In genomic region chr10:13553498-13553985, GRCm38 (mm10) we compare ENCODE assay signal across 8 mouse cellular contexts. TPM values are rescaled to one million over a fixed set of nuclear protein-coding genes. Genes with fewer than 3 reads are reported as not detected.
DNase-seq lines count a peak whose midpoint lies in the region; ATAC-seq and TF ChIP-seq lines count a peak whose summit lies in the region.

No protein-coding gene starts in this region.

- intact Hi-C loops in gastrocnemius, postnatal 14 days (cut with DNase I; ENCODE audit: low total_unique reads): no loop called here

- no peak for DNase-seq in kidney, postnatal 14 days
- DNase-seq in hindbrain, postnatal 0 days (ENCODE audit: low spot score): no peak
- no peak for DNase-seq in layer of hippocampus, postnatal 25 days (ENCODE audit: extremely low spot score in 1 of 2, low spot score in 1 of 2)
- DNase-seq in gastrocnemius, postnatal 14 days: no peak

- H3K4me2 ChIP-seq in kidney, embryonic 15.5 days: peak overlapping the region; percentile 74
- H3K4me2 ChIP-seq in hindbrain, postnatal 0 days (ENCODE audit: low read depth, low read length): peak overlapping the region; percentile 94
- H3K4me2 ChIP-seq in midbrain, embryonic 15.5 days: peak overlapping the region; percentile 68

- H3K4me3 ChIP-seq in kidney, embryonic 15.5 days (replicated peaks): peak overlapping the region; percentile 86
- H3K4me3 ChIP-seq in brown adipose tissue, adult 24 weeks (ENCODE audit: insufficient read depth, low read depth, low read length): peak overlapping the region; percentile 86
- H3K4me3 ChIP-seq in hindbrain, postnatal 0 days (ENCODE audit: low read length): peak overlapping the region; percentile 82
- peak overlapping the region; percentile 71 for H3K4me3 ChIP-seq in midbrain, embryonic 15.5 days

- H3K9ac ChIP-seq in kidney, embryonic 15.5 days: peak overlapping the region; percentile 82
- peak overlapping the region; percentile 76 for H3K9ac ChIP-seq in hindbrain, postnatal 0 days (replicated peaks; ENCODE audit: low read length)
- peak overlapping the region; percentile 77 for H3K9ac ChIP-seq in midbrain, embryonic 15.5 days

- H3K4me1 ChIP-seq in kidney, embryonic 15.5 days: peaks cover 11% of the 10 kb centered on the region; the same call in 1 of the 2 replicates
- no peaks in the 10 kb centered on the region; the same call in 1 of the 2 replicates for H3K4me1 ChIP-seq in brown adipose tissue, adult 24 weeks (ENCODE audit: control insufficient read depth, insufficient read depth, insufficient read length, low read length)
- H3K4me1 ChIP-seq in hindbrain, postnatal 0 days (ENCODE audit: insufficient read depth, low read length): peaks cover 3% of the 10 kb centered on the region; the same call in 1 of the 2 replicates
- peaks cover 15% of the 10 kb centered on the region for H3K4me1 ChIP-seq in midbrain, embryonic 15.5 days

- 0 out of 2 replicates have a peak, but pooled peaks cover 3% of the 10 kb centered on the region for H3K36me3 ChIP-seq in kidney, embryonic 15.5 days
- H3K36me3 ChIP-seq in hindbrain, postnatal 0 days (ENCODE audit: insufficient read depth, low read length): no peaks in the 10 kb centered on the region
- no peaks in the 10 kb centered on the region for H3K36me3 ChIP-seq in midbrain, embryonic 15.5 days (replicated peaks)

- peak; percentile 26 for ATAC-seq in kidney, embryonic 15.5 days (replicated peaks; ENCODE audit: low FRiP score)
- ATAC-seq in hindbrain, postnatal 0 days: peak; percentile 25
- peak; percentile 46 for ATAC-seq in midbrain, embryonic 15.5 days (replicated peaks)
- no peak for ATAC-seq in CD4-positive, CD25-positive, alpha-beta regulatory T cell, adult 4 months

- WGBS in kidney, embryonic 15.5 days: 23% methylated on average over 10 of the region's 10 CpGs
- 26% methylated on average over 10 of the region's 10 CpGs for WGBS in hindbrain, postnatal 0 days
- 30% methylated on average over 10 of the region's 10 CpGs for WGBS in midbrain, embryonic 15.5 days

- H3K27me3 ChIP-seq in kidney, embryonic 15.5 days: no peaks in the 10 kb centered on the region
- no peaks in the 10 kb centered on the region for H3K27me3 ChIP-seq in hindbrain, postnatal 0 days (ENCODE audit: insufficient read depth, low read length)
- H3K27me3 ChIP-seq in midbrain, embryonic 15.5 days (replicated peaks): no peaks in the 10 kb centered on the region

- no peaks in the 10 kb centered on the region for H3K9me3 ChIP-seq in kidney, embryonic 15.5 days (replicated peaks)
- no peaks in the 10 kb centered on the region for H3K9me3 ChIP-seq in hindbrain, postnatal 0 days (ENCODE audit: low read length)
- H3K9me3 ChIP-seq in midbrain, embryonic 15.5 days: no peaks in the 10 kb centered on the region

- TF ChIP-seq CTCF in hindbrain, postnatal 0 days (IDR thresholded peaks at IDR 0.05; ENCODE audit: low read depth): no peak

- H3K27ac ChIP-seq in kidney, embryonic 15.5 days: peak overlapping the region; percentile 85
- no peak overlapping the region for H3K27ac ChIP-seq in brown adipose tissue, adult 24 weeks (replicated peaks; ENCODE audit: low read depth, low read length)
- H3K27ac ChIP-seq in hindbrain, postnatal 0 days: peak overlapping the region; percentile 81; the same call in 1 of the 2 replicates
- H3K27ac ChIP-seq in midbrain, embryonic 15.5 days: no peak overlapping the region

RNA-seq across cellular contexts. Expression of gene Pex3, which starts 0.6 kb away (rescaled TPM):
- 24.8 and 25.5 TPM in 2 replicates for polyA plus RNA-seq in kidney, embryonic 15.5 days (2015; fragmentation: Nextera tagmentation; extraction: Ambion mirVana)
- polyA plus RNA-seq in brown adipose tissue, adult 24 weeks (2012; ENCODE audit: insufficient read depth, insufficient read length, missing spikeins): 51.4 and 80.3 TPM in 2 replicates
- 23.7 and 30.5 TPM in 2 replicates for total RNA-seq in hindbrain, postnatal 0 days (2014; rRNA removed)
- 31.5 and 35.7 TPM in 2 replicates for polyA plus RNA-seq in hindbrain, postnatal 0 days (2015; fragmentation: Nextera tagmentation; extraction: Ambion mirVana)
- 27.8 TPM in 2 replicates for polyA plus RNA-seq in midbrain, embryonic 15.5 days (2015; fragmentation: Nextera tagmentation; extraction: Ambion mirVana)
- 10 to 100 TPM; 26.0 to 30.3 TPM for total RNA-seq in layer of hippocampus, postnatal 25 days (2021)
- total RNA-seq in gastrocnemius, postnatal 14 days (2021): 10 to 100 TPM; 12.3 to 12.8 TPM
- 10 to 100 TPM; 28.5 to 29.6 TPM for polyA plus RNA-seq in CD4-positive, CD25-positive, alpha-beta regulatory T cell, adult 4 months (2017; shearing (Covaris generic))

RNA-seq across cellular contexts. Expression of gene Adat2, which starts 0.8 kb away (rescaled TPM):
- polyA plus RNA-seq in kidney, embryonic 15.5 days (2015; fragmentation: Nextera tagmentation; extraction: Ambion mirVana): 4.7 and 5.4 TPM in 2 replicates
- polyA plus RNA-seq in brown adipose tissue, adult 24 weeks (2012; ENCODE audit: insufficient read depth, insufficient read length, missing spikeins): 2.8 and 3.3 TPM in 2 replicates
- total RNA-seq in hindbrain, postnatal 0 days (2014; rRNA removed): 2.6 and 2.8 TPM in 2 replicates
- polyA plus RNA-seq in hindbrain, postnatal 0 days (2015; fragmentation: Nextera tagmentation; extraction: Ambion mirVana): 2.4 and 2.9 TPM in 2 replicates
- polyA plus RNA-seq in midbrain, embryonic 15.5 days (2015; fragmentation: Nextera tagmentation; extraction: Ambion mirVana): 1.5 and 2.0 TPM in 2 replicates
- total RNA-seq in layer of hippocampus, postnatal 25 days (2021): 1 to 10 TPM; 8.1 to 8.9 TPM
- 1 to 10 TPM; 3.0 to 3.5 TPM for total RNA-seq in gastrocnemius, postnatal 14 days (2021)
- 1 to 10 TPM; 2.4 to 2.8 TPM for polyA plus RNA-seq in CD4-positive, CD25-positive, alpha-beta regulatory T cell, adult 4 months (2017; shearing (Covaris generic))

RNA-seq across cellular contexts. Expression of gene Fuca2, which starts 54.2 kb away (rescaled TPM):
- 81.9 and 89.7 TPM in 2 replicates for polyA plus RNA-seq in kidney, embryonic 15.5 days (2015; fragmentation: Nextera tagmentation; extraction: Ambion mirVana)
- 20.1 and 25.8 TPM in 2 replicates for polyA plus RNA-seq in brown adipose tissue, adult 24 weeks (2012; ENCODE audit: insufficient read depth, insufficient read length, missing spikeins)
- 11.6 and 15.0 TPM in 2 replicates for total RNA-seq in hindbrain, postnatal 0 days (2014; rRNA removed)
- polyA plus RNA-seq in hindbrain, postnatal 0 days (2015; fragmentation: Nextera tagmentation; extraction: Ambion mirVana): 59.8 and 62.3 TPM in 2 replicates
- 39.7 and 39.9 TPM in 2 replicates for polyA plus RNA-seq in midbrain, embryonic 15.5 days (2015; fragmentation: Nextera tagmentation; extraction: Ambion mirVana)
- 10 to 100 TPM; 38.5 to 46.5 TPM for total RNA-seq in layer of hippocampus, postnatal 25 days (2021)
- 10 to 100 TPM; 11.7 to 12.0 TPM for total RNA-seq in gastrocnemius, postnatal 14 days (2021)
- 10 to 100 TPM; 59.1 to 63.2 TPM for polyA plus RNA-seq in CD4-positive, CD25-positive, alpha-beta regulatory T cell, adult 4 months (2017; shearing (Covaris generic))

Comparison
In these comparisons a context has a peak if more than half of its experiments do, and no peak if none do; other contexts are left out.
1. H3K27ac ChIP-seq: peak in kidney, embryonic 15.5 days (single experiment) and hindbrain, postnatal 0 days (single experiment); none in brown adipose tissue, adult 24 weeks (single experiment) and midbrain, embryonic 15.5 days (single experiment).
2. Peak in every context shown above with its lines, with median percentiles within 50 percentile points of each other: H3K4me2 ChIP-seq, H3K4me3 ChIP-seq and H3K9ac ChIP-seq.